Mouse (Mus musculus): Measurements from ENCODE around the gene Hspa2. TPM values are rescaled to one million over a fixed set of nuclear protein-coding genes. Genes with fewer than 3 reads are reported as not detected.

Gene Hspa2
- polyA plus RNA-seq (2017; shearing (Covaris generic)), result 2.6 TPM

DNA sequence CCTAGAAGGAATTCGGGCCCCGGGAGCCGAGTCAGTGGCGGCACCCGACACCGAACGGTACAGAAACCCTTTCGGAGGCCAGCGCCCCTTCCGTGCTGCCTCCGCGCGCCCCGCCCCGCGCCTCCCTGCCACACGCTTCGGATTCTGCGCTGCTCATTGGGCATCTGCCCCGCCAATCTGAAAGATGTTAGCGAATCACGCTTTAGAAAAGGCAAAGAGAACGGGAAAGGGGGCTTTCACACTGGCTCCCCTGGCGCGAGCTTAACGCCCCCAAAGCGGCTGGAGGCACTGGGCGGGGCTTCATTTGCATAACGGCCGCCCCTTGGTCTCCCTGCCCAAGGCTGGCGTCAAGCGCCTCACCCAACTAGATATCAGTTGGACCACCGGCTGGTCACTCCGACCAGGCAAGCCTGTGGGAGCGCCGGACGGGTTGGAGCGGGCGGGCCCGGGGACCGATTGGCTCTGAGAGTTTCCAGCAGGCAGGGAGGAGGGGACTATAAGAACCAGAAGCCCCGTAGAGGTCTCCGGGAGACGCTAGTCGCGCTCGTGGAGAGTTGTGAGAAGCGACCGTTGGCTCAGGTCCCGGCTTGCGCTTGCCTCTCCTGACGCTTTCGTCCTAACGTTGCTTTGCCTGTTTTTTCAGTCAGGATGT lies at the start of gene Hspa2:
Gene Hspa2 (plus strand): TSS at position 291 of the 652 bp plus-strand sequence.

DNA sequence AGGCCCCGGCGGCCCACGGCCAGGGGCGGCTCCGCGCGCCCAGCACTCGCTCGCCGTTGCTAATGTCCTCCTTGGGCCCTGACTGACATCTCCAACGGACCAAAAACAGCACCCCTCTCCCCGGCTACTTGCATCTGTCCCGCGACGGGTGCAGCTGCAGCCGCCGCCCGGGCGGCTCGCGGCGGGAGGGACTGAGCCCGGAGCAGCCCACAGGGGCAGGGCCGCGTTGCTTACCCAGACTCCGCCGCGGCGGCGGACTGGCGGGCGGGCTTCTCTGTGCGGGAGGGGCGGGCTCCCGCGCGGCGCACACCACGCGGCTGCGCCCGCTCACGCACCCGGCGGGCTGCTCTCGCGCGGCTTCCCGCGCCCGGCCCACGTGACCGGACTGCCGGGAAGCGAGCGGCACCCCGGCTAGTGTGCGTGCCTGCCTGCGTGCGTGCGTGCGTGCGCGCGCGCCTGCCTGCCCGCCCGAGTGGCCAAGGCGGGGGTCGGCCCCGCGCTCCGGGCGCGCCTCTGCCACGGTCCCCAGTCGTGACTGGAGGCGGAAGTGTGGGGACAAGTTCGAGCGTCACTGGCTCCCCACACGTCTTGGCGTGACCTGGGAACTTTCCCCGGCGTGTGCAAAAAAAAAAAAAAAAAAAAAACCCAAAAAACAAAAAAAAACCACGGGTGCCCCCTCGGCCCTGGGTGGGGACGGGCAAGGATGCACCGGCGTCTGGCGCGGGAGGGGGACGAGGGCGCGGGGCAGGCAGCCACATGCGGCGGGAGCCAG lies 34.6 kb upstream of the Hspa2 start, which contains the start of gene Zbtb25:
Gene Zbtb25 (minus strand): TSS at position 397 of the 772 bp plus-strand sequence.

DNA sequence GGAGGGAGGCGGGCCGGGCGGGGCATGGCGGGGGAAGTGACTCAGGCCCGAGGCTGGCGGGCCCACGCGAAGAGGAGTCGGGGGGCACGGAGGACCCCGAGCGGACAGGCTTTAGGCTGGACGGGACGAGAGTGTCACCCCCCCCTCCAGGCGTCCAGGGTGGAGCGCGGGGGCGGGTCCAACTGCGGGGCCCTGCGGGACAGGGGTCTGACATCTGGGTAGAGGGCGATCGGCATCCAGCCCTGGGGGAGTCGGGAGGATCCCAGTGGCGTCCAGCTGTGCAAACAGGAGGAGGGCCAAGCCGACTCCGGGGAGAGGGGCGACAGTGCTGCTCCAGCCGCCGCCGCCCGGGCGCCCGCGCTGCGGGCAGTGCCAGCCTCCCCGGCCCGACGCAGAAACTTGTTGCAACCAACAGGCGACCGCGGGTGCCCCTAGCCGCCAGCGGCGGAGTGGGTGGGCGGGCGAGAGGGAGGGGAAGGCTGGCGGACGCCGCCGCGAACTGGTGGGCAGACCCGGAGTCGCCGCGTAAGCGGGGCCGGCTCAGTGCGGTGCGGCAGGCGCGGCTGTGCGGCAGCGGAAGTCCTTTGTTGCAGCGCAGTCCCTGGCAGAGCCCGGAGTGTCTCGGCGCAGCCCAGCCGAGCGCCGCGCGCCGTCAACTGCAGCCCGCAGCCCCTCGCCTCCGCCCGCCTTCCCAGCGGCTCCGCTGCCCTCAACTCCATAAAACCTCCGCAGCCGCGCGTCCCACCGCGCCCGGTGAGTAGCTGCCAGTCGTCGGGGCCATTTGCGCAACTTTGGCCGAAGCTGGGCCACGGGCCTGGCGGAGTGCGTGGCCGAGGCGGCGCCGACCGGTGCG lies 33.8 kb upstream of the Hspa2 start, which contains the start of gene Zbtb1:
Gene Zbtb1 (plus strand): TSS at position 289 of the 853 bp plus-strand sequence.

DNA sequence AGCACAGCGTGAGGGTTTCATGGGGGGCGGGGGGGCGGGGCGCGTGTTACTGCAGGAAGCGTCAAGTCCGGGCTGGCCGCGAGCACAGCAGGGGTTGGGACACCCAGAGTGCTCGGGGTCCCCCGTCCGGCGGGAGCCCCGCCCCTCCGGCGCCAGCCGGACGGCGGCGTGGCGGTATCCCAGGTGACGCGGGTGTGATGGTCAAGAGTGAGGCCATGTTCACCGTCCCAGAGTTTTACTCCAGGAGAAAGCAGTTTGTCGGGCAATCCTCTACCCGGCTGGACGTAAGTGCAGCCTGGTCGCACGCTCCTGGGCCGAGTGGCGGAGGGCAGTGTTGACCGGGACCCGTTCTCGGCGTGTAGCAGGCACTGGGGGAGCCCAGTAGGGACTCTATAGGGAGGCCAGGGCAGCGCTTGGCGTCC lies 13.5 kb downstream of the Hspa2 start, which contains the start of gene Ppp1r36:
Gene Ppp1r36 (plus strand): TSS at position 106 of the 422 bp plus-strand sequence.

Other genes with a start within 250 kb of the Hspa2 start
- 0.09 TPM for gene Esr2, start 226.9 kb upstream of the Hspa2 start, polyA plus RNA-seq (2017; shearing (Covaris generic))
- gene Tex21, start 157.4 kb upstream of the Hspa2 start, polyA plus RNA-seq (2017; shearing (Covaris generic)), result not detected
- gene Mthfd1, start 148.9 kb upstream of the Hspa2 start, polyA plus RNA-seq (2017; shearing (Covaris generic)), result 63.7 TPM
- gene Akap5, start 79.3 kb upstream of the Hspa2 start, polyA plus RNA-seq (2017; shearing (Covaris generic)), result 1.4 TPM
- 13.7 TPM for gene Zbtb25, start 34.6 kb upstream of the Hspa2 start, polyA plus RNA-seq (2017; shearing (Covaris generic))
- gene Zbtb1, start 33.9 kb upstream of the Hspa2 start, polyA plus RNA-seq (2017; shearing (Covaris generic)), result 12.6 TPM
- gene Ppp1r36, start 13.4 kb downstream of the Hspa2 start, polyA plus RNA-seq (2017; shearing (Covaris generic)), result not detected
- 1.1 TPM for gene Plekhg3, start 126.7 kb downstream of the Hspa2 start, polyA plus RNA-seq (2017; shearing (Covaris generic))

Measured in CD4-positive, CD25-positive, alpha-beta regulatory T cell, adult 9 weeks (primary cell).